27 mouse cellular contexts compared by ENCODE assay signal in the genomic region with DNA sequence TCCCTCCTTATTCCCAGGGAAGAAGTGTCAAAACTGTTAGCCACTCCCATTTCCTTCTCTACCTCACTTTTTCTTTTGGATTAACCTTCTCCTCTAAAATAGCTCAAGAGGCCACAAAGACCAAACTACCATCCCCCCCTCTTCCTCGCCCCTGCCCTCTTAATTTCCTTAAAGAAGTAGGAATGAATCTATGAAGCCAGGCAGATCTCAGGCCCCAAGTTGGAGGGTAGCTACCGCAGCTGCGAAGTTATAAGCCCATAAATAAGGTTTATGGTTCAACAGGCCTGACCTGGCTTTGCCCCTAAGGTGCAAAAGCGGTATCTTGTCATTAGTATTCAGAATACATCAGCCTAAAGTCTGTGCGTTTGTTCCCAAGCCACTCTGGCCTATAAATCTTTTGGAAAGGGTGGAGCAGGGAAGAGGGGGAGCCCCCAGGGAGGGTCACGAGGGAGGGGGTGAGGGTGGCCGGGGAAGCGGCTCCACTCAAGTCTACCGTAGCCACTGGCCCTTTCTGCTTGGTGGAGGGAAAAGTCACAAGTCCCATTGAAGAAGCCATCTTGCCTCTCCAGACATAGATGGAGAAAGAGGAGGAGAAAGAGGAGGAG.
A peak's percentile ranks its signal among the peaks of the same experiment; 100 is the strongest.
DNase-seq lines count a peak whose midpoint lies in the region; ATAC-seq lines count a peak whose summit lies in the region.
"Had no signal": no experiment of that assay in that cellular context is flagged by ENCODE, and none has a peak within 500 bp of the region (broad histone marks: within the 10 kb centered on the region; RNA-seq: fewer than 3 reads in every experiment).

No protein-coding gene starts in this region.

- H3K9ac ChIP-seq in kidney, embryonic 14.5 days (ENCODE audit: low read depth, low read length) = no peak overlapping the region
- no peak overlapping the region for H3K9ac ChIP-seq in neural tube, embryonic 15.5 days (replicated peaks)
- H3K9ac ChIP-seq: embryonic facial prominence, embryonic 15.5 days; forebrain, postnatal 0 days; heart, embryonic 13.5 days; limb, embryonic 15.5 days; liver, embryonic 14.5 days; lung, embryonic 14.5 days; stomach, embryonic 15.5 days had no signal

- peak; percentile 85 for ATAC-seq in kidney, embryonic 14.5 days (ENCODE audit: low FRiP score, low TSS enrichment)
- no peak; the same call in 1 of the 2 replicates for ATAC-seq in neural tube, embryonic 15.5 days (ENCODE audit: low FRiP score)
- ATAC-seq: forebrain, postnatal 0 days; hindbrain, embryonic 16.5 days; intestine, embryonic 16.5 days had no signal

- WGBS in kidney, embryonic 14.5 days = 2% methylated on average over 9 of the region's 9 CpGs
- WGBS in neural tube, embryonic 15.5 days = 4% methylated on average over 9 of the region's 9 CpGs

- H3K36me3 ChIP-seq in kidney, embryonic 14.5 days (ENCODE audit: control insufficient read depth, insufficient read depth, low read length) = no peaks in the 10 kb centered on the region
- H3K36me3 ChIP-seq in neural tube, embryonic 15.5 days = no peaks in the 10 kb centered on the region
- H3K36me3 ChIP-seq: embryonic facial prominence, embryonic 15.5 days; G1E; heart, embryonic 13.5 days; limb, embryonic 15.5 days; stomach, embryonic 15.5 days had no signal

- H3K9me3 ChIP-seq in kidney, embryonic 14.5 days (ENCODE audit: control insufficient read depth, low read length) = no peaks in the 10 kb centered on the region
- H3K9me3 ChIP-seq in neural tube, embryonic 15.5 days (replicated peaks) = no peaks in the 10 kb centered on the region
- H3K9me3 ChIP-seq: embryonic facial prominence, embryonic 15.5 days; heart, embryonic 13.5 days; limb, embryonic 15.5 days; stomach, embryonic 15.5 days had no signal

- no peaks in the 10 kb centered on the region for H3K27me3 ChIP-seq in kidney, embryonic 14.5 days (ENCODE audit: control insufficient read depth, insufficient read depth, low read length)
- no peaks in the 10 kb centered on the region for H3K27me3 ChIP-seq in neural tube, embryonic 15.5 days (replicated peaks)
- H3K27me3 ChIP-seq: CH12.LX; embryonic facial prominence, embryonic 15.5 days; heart, embryonic 13.5 days; limb, embryonic 15.5 days; stomach, embryonic 15.5 days had no signal

- no peak for DNase-seq in kidney, adult 11 months
- peak; percentile 64 for DNase-seq in neural tube, embryonic 10.5 days (ENCODE audit: extremely low spot score, low spot score)
- DNase-seq in mesoderm, embryonic 11.5 days (ENCODE audit: low read depth, low spot score) = peak; percentile 86
- DNase-seq in adrenal gland, adult 8-10 months = no peak
- no peak for DNase-seq in urinary bladder, postnatal 4 days (ENCODE audit: low spot score in 2 of 2)
- DNase-seq: adrenal gland, adult 2 months; B cell, adult 2 months; cerebellum, adult 11-12 months; cerebellum, postnatal 10 days; forebrain, postnatal 0 days; gastrocnemius, postnatal 25 days; heart, adult 2 months; kidney, postnatal 36 days; layer of hippocampus, postnatal 36 days; lung, embryonic 14.5 days; thymus, postnatal 25 days had no signal

- H3K4me2 ChIP-seq in kidney, embryonic 14.5 days (replicated peaks; ENCODE audit: low read depth, low read length) = no peak overlapping the region
- H3K4me2 ChIP-seq in neural tube, embryonic 15.5 days = no peak overlapping the region
- H3K4me2 ChIP-seq: embryonic facial prominence, embryonic 15.5 days; heart, embryonic 13.5 days; limb, embryonic 15.5 days; lung, embryonic 14.5 days; stomach, embryonic 15.5 days had no signal

- H3K4me1 ChIP-seq in kidney, embryonic 14.5 days (ENCODE audit: control insufficient read depth, insufficient read depth, low read length) = peaks cover 5% of the 10 kb centered on the region; the same call in 1 of the 2 replicates
- H3K4me1 ChIP-seq in neural tube, embryonic 15.5 days = no peaks in the 10 kb centered on the region
- H3K4me1 ChIP-seq: embryonic facial prominence, embryonic 15.5 days; heart, embryonic 13.5 days; stomach, embryonic 15.5 days had no signal

- no peak overlapping the region for H3K4me3 ChIP-seq in kidney, embryonic 14.5 days (ENCODE audit: low read length)
- H3K4me3 ChIP-seq in neural tube, embryonic 15.5 days (replicated peaks) = no peak overlapping the region
- H3K4me3 ChIP-seq: embryonic facial prominence, embryonic 15.5 days; heart, adult 2 months; heart, embryonic 13.5 days; limb, embryonic 15.5 days; stomach, embryonic 15.5 days had no signal

- H3K27ac ChIP-seq in kidney, embryonic 14.5 days (ENCODE audit: low read depth, low read length) = no peak overlapping the region
- no peak overlapping the region for H3K27ac ChIP-seq in neural tube, embryonic 15.5 days (replicated peaks)
- H3K27ac ChIP-seq: embryonic facial prominence, embryonic 15.5 days; heart, adult 2 months; heart, embryonic 13.5 days; limb, embryonic 15.5 days; liver, embryonic 14.5 days; stomach, embryonic 15.5 days had no signal

Comparison
In these comparisons a context has a peak if more than half of its experiments do, and no peak if none do; other contexts are left out.
1. DNase-seq: peak in neural tube, embryonic 10.5 days (single experiment) and mesoderm, embryonic 11.5 days (single experiment); none in kidney, adult 11 months (single experiment), adrenal gland, adult 8-10 months (single experiment) and urinary bladder, postnatal 4 days (0 of 2).